Mouse (Mus musculus) lung, adult 18-20 months (tissue): Measurements from ENCODE around the gene Lhx6.
A peak's percentile ranks its signal among the peaks of the same experiment; 100 is the strongest.

Experiments
- DNase-seq, 2 experiments: peaks; one replicate each; pipeline ENCODE4 v3.0.0; 2022; ENCODE audit warnings: mixed read lengths in 2 of 2

Lhx6 gene

GRCm38 (mm10) chr2:36092748-36093147, 12.5 kb downstream of the Lhx6 start:
- DNase-seq, result no peak

GRCm38 (mm10) chr2:36090853-36091741, 14.1 kb downstream of the Lhx6 start:
- DNase-seq, result peak; percentile 38 to 57

- DNase-seq, result no peak
Observed at GRCm38 (mm10) chr2:36089190-36089589, 16.0 kb downstream of the Lhx6 start.

GRCm38 (mm10) chr2:36085041-36085440, 20.2 kb downstream of the Lhx6 start:
- no peak for DNase-seq

GRCm38 (mm10) chr2:36082802-36083580, 22.2 kb downstream of the Lhx6 start:
- no peak for DNase-seq

- no peak for DNase-seq
Observed at GRCm38 (mm10) chr2:36081446-36081845, 23.8 kb downstream of the Lhx6 start.

- no peak for DNase-seq
Observed at GRCm38 (mm10) chr2:36077160-36077761, 27.9 kb downstream of the Lhx6 start.

- no peak for DNase-seq
Observed at GRCm38 (mm10) chr2:36075210-36075609, 30.0 kb downstream of the Lhx6 start.

- no peak for DNase-seq
Observed at GRCm38 (mm10) chr2:36073781-36074180, 31.4 kb downstream of the Lhx6 start.

GRCm38 (mm10) chr2:36071660-36072305, 33.4 kb downstream of the Lhx6 start:
- no peak for DNase-seq

- no peak for DNase-seq
Observed at GRCm38 (mm10) chr2:36067132-36067531, 38.1 kb downstream of the Lhx6 start.

- no peak for DNase-seq
Observed at GRCm38 (mm10) chr2:36061409-36061808, 43.8 kb downstream of the Lhx6 start.

- DNase-seq, result no peak
Observed at GRCm38 (mm10) chr2:36056248-36056647, 49.0 kb downstream of the Lhx6 start.

- no peak for DNase-seq
Observed at GRCm38 (mm10) chr2:36053249-36053648, 52.0 kb downstream of the Lhx6 start.

GRCm38 (mm10) chr2:36049567-36049954, 55.6 kb downstream of the Lhx6 start:
- no peak for DNase-seq

- DNase-seq, result peak; percentile 97 to 99
Observed at GRCm38 (mm10) chr2:36048748-36049566, 56.3 kb downstream of the Lhx6 start, which contains the start of the genes Ndufa8 and Morn5. TSS of gene Ndufa8 (minus strand) at chr2:36049406. TSS of gene Morn5 (plus strand) at chr2:36049458.

- DNase-seq, result no peak
Observed at GRCm38 (mm10) chr2:36048164-36048563, 57.0 kb downstream of the Lhx6 start.

GRCm38 (mm10) chr2:36040872-36041271, 64.3 kb downstream of the Lhx6 start:
- no peak for DNase-seq

GRCm38 (mm10) chr2:36039297-36039985, 65.8 kb downstream of the Lhx6 start:
- no peak for DNase-seq

- DNase-seq, result no peak
Observed at GRCm38 (mm10) chr2:36035413-36036081, 69.7 kb downstream of the Lhx6 start.

- DNase-seq, result no peak
Observed at GRCm38 (mm10) chr2:36034898-36035297, 70.3 kb downstream of the Lhx6 start.
